Mouse (Mus musculus): ENCODE measurements around the gene Agk. TPM values are rescaled to one million over a fixed set of nuclear protein-coding genes. Genes with fewer than 3 reads are reported as not detected.

Agk gene
- polyA plus RNA-seq (2017; shearing (Covaris generic)): 46.8 TPM

DNA sequence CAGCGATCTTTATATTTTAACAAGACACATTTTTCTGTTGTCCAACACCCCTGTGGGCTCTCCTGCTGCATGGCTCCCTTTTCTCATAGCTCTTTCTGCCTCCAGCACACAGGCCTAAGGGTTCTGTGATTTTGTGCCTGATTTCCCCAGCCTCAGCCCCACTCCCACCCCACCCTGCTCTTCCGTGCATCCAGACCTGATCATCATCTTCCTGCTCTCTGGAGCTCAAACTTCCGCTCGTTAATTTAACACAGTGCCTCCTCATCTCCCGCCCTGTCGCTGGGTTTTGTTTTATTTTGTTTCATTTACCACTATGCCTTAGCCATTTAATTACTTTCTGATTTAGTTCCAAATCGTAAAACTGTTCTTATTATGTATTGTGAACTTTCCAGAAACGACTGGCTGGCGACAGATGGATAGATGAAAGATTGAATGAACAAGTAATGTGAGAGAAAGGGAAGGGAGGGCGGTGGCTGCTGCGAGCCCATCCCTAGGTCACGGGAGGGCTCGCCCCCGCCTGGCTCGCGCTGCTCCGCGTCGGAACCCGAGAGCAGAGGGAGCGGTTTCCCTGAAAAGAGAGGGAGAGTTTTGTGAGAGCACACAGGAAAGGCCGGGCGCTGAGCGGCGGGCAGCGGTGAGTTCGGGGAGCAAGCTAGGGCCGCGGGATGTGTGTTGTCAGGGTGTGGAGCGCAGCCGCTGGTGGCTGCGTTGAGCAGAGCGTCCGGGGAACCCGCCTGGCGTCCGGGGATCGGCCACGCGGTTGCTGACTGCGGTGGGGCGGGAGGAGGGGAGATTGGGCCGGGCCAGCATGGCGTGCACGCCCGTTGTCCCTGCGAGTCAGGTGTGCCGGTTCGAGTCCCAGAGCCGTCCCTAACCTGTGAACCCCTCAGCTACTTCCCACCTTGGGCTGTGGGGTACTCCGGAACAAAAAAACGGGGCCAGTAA, at the start of gene Agk:
Agk (plus strand) TSS at position 276 of the 945 bp plus-strand sequence.

DNA sequence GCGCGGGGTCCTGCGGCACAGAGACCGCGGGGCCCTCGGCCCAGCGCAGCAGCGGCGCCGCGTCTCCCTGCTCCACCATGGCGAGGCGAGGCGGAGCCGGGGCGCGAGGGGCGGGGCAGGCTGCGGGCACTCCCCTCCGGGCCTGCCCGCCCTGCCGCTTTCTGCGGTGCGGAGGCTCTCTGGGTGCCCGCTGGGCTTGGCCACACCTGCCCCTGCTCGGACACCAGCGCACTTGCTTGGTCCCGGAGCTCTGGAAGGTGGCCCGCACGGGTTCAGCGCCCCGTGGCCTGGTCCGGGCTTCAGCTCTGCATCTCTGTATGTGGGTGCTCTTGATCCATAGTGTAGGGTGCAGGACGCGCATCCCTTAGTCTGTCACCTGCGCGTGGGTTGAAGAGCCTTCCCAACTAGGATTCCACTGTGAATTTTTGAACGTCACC, 111.1 kb downstream of the Agk start, which contains the start of gene E330009J07Rik:
E330009J07Rik (minus strand) TSS at position 89 of the 437 bp plus-strand sequence.

DNA sequence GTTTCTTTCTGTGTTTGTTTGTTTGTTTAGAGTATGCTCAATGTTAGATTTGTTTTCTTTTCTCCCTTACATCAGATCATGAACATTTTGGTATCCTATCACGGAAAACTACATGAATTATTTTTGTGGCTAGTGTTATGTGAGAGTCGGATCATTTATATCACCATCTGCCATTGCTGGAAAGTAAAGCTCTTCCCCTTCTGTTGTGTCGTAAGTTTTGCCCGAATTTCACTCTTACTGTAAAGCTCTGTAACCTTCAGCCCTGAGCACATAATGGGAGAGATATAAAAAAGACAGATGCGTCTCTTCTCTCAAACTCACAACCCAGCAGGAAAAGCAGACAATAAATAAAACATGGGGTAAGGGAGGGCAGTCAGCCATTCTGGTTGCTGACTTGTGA, 114.0 kb downstream of the Agk start, which contains the start of gene Wee2:
Wee2 (plus strand) TSS at position 153 of the 400 bp plus-strand sequence.

Other genes starting within 250 kb of the Agk start
- 6.7 TPM for gene E330009J07Rik, start 111.0 kb downstream of the Agk start, polyA plus RNA-seq (2017; shearing (Covaris generic))
- gene Wee2, start 113.9 kb downstream of the Agk start, polyA plus RNA-seq (2017; shearing (Covaris generic)): not detected
- gene Ssbp1, start 146.2 kb downstream of the Agk start, polyA plus RNA-seq (2017; shearing (Covaris generic)): 135 TPM
- gene Tas2r137, start 166.1 kb downstream of the Agk start, polyA plus RNA-seq (2017; shearing (Covaris generic)): not detected
- gene Tas2r108, start 168.4 kb downstream of the Agk start, polyA plus RNA-seq (2017; shearing (Covaris generic)): not detected
- gene Prss37, start 194.3 kb downstream of the Agk start, polyA plus RNA-seq (2017; shearing (Covaris generic)): not detected
- not detected for gene Olfr461, start 229.9 kb downstream of the Agk start, polyA plus RNA-seq (2017; shearing (Covaris generic))
- not detected for gene Olfr460, start 244.3 kb downstream of the Agk start, polyA plus RNA-seq (2017; shearing (Covaris generic))

All from activated CD4-positive, CD25-positive, alpha-beta regulatory T cell, adult 9 weeks (primary cell).